Mouse (Mus musculus) adrenal gland, adult 8-10 months (tissue): ENCODE measurements around the gene Col8a1. TPM values are rescaled to one million over a fixed set of nuclear protein-coding genes. Genes with fewer than 3 reads are reported as not detected.

Experiments
- DNase-seq: peaks from one replicate; pipeline ENCODE4 v3.0.0; 2022
- total RNA-seq, 4 experiments: library from RNA; stranded (reverse); gene quantifications; 2 replicates each; pipeline ENCODE4 v1.2.4; 2022

Gene Col8a1
- total RNA-seq, 4 experiments from 2014 or later, result 3.1 to 5.0 (median 4.1) TPM

GRCm38 (mm10) chr16:57671637-57672036 lies 82.9 kb downstream of the Col8a1 start:
- no peak for DNase-seq

DNA sequence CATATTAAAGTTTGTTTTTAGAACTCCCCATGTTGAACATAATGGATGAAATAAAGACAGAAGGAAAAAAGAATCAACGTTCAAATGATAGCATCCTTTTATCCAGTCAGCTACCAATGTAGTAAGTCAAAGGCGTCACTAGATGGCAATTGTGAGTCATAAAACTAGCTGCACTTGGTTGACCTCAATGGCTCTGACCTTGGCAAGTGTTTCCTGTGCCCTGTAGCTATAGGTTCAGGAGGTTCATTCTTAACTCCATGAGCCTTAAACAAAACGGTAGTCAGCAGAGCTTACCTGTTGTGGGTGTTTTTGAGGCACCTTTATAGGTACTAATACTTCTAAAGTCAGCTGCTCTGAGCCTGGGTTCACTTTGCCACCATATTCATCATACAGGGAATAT lies 85.2 kb downstream of the Col8a1 start:
- no peak for DNase-seq

DNA sequence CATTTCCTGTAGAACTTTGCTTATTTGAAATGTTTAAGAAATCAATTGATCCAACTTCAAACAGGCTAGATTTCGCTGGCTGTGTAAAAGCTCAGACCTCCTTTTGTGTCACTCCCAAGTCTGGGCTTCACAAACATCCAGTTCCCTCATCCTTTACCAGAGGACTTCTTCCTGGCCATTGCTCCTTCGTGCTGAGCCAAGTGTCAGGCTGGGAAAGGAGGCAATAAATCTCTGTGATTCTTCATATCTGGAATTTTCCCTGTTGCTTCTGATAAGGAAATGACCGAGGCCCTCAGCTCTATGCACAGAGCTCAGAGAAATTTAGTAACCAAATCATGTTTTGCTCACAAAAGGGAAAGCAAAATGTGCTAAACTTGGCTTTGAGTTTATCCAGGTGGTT lies 91.9 kb downstream of the Col8a1 start:
- peak; percentile 25 for DNase-seq

DNA sequence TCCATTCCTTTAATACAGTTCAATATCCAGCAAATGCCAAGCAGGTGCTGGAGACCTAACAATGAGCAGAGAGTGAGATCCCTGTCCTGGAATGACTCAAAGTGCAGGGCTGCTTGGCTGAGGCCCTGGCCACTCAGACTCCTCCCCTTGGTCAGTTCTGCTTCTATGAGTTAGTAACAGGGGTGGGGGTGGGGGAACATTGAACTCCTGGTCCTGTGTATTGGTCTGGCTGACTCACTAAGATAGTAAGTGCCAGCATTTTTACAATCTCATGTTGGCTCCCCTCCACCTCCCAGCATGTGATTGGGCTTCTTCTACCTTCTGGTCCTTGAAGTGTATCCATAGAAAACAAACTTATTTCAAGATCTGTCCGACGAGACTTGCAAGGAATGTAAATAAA lies 104.6 kb downstream of the Col8a1 start:
- DNase-seq, result peak; percentile 21

DNA sequence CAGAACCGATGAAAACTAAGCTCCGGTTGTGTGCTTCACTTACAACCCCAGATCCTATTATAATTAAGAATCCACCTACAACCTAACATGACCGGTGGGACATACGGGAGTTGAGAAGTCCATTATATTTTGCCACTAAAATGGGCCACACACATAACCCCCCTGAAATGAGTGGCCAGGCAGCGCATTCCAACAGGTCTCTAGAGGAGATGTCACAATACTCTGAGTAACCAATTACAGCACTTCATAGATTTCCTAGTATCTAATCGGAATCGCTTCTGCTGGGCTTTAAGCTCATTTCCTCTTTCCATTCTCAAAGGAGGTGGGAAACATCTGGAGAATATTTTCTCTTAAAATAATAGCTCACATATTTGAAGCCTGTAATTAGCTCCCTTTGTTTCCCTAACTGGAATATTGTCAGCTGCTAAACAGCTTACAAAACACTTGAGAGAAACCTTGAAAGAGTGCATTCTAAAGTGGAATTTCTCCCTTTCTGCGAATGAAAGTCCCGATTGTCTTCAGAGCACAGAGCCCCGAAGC lies 113.1 kb downstream of the Col8a1 start:
- DNase-seq, result no peak

DNA sequence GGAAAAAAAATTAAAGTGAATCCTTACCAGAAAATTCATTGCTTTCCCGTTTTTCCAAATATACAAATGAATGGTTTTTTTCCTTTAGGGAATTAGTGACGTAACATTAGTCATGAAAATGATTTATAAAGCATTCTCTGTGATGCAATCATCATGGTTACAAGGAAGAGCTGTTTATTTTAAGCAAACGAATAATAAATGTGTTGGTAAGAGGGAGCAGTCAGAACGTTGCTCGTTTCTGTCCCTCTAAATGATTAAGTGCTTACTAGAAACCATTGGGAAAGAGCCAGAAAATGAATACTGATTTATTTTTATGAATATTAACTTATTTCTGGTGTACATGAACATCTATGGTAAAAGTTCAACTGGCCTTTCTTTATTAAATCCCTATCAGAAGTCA lies 119.8 kb downstream of the Col8a1 start:
- DNase-seq, result no peak

GRCm38 (mm10) chr16:57634191-57634590 lies 120.3 kb downstream of the Col8a1 start:
- DNase-seq, result peak; percentile 48

DNA sequence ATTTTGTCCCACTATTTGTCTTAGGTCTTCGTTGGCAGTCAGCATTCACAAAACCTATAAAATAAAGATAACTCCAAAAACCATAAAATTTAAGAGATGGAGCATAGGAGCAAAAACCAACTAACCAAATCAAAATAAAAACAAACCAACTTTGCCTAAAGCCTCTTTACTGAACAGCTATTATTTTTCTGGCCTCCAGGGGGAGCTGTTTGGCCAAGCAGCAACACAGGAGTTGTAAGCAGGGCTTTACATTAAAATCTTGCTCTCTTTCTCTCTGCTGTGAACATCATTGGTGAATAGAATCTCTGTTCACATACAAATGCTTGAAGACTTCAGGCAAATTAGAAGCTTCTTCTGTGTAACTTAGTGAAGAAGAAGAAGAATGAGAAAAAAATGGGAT lies 142.8 kb downstream of the Col8a1 start:
- DNase-seq, result no peak

GRCm38 (mm10) chr16:57606444-57607227 lies 147.9 kb downstream of the Col8a1 start, which contains the start of gene Cmss1:
Gene Cmss1, minus strand, starts transcription at chr16:57606864.
- peak; percentile 67 for DNase-seq

- no peak for DNase-seq
These were observed 153.5 kb downstream of the Col8a1 start for GRCm38 (mm10) chr16:57601031-57601430.

- DNase-seq, result no peak
These were observed 157.1 kb downstream of the Col8a1 start for GRCm38 (mm10) chr16:57597295-57597957.

GRCm38 (mm10) chr16:57593422-57594157 lies 160.9 kb downstream of the Col8a1 start:
- no peak for DNase-seq

GRCm38 (mm10) chr16:57585201-57585600 lies 169.3 kb downstream of the Col8a1 start:
- no peak for DNase-seq

DNA sequence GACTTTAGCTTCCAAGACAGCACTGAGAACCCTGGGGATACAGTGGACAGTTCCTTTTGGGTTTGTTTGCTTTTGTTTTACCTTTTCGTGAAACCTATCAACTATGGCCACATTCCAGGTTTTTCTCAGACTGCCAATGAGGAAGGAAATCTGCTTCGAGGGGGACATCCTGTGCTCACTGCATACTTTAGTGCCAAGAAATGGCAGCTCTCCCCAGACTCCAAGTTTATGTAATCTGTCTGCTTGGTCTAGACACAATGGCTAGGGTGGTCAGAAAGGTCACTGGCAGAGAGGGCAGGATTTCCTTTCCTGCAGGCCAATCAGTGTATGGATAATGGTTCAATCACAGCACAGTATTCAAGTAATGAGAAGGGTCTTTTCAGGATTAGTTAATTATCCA lies 172.5 kb downstream of the Col8a1 start:
- no peak for DNase-seq

DNA sequence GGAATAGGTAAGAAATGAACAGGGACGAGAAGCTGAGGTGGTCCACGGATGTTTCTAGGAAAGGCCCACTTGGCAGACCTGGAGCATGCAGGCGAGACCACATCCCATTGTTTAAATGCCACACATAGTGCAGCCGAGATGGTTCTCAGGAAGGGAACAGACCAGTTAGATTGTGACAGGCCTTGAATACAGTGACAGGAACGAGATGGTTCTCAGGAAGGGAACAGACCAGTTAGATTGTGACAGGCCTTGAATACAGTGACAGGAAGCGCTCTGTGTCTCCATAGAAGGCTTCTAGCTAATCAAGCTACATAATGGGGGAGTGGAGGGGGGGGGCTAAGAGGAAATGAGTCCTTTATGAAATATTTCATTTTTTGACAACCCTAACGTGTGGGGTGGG lies 174.5 kb downstream of the Col8a1 start:
- no peak for DNase-seq

DNA sequence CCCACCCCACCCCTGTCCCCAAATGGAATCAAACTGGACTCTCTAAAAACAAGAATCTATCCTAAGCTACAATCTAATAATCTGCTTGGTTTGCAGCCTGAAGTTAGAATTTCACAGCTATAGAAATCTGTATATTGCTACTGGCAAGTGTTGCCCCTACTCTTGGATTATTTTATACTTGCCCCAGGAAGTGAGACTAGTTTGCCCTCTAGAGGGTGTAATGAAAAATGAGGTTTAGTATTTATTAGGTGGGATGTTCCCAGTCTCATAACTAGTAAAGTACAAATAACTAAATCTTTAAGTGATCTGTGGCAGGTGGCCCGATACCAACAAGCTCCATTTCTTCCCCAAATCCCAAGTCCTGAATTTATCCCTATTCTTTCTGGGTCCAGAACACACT lies 177.0 kb downstream of the Col8a1 start:
- no peak for DNase-seq

DNA sequence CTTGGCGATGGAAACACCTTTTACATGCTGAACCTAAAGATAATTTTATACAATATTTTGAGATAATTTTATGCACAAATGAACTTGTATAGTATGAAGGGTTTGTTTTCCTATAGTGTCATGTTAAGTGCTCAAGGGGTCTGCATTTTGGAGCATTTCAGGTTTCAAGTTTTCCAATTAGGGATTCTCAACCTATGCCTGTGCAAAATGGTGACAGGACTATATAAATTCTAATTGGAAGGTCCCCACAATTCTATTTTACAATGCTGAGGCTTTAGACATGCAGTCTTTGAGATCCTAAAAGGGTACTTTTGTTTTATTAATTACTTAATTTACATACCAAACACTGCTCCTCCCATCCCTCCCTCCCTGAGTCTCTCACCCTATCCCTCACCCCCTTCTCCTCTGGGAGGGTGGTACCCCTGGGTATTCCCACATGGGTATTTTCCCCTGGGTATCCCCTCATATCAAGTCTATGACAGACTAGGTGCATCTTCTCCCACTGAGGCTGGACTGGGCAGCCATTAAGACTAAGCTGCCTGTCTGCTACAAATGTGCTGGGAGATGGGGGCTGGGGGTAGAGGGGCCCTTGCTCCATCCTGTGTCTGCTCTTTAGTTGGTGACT lies 178.7 kb downstream of the Col8a1 start:
- DNase-seq, result no peak

Other genes starting within 250 kb of the Col8a1 start
- 10 to 100 TPM; 16.6 to 25.6 (median 17.6) TPM for gene Cmss1, start 147.9 kb downstream of the Col8a1 start, total RNA-seq